Mouse (Mus musculus) Patski (cell line): ENCODE measurements at regions not wholly inside any gene's neighbourhood (a gene's known extent, or its start where the extent isn't known, plus 50 kb on each side); places are given as distances from the start of the nearest gene placed in this dataset.

Source experiments
- ATAC-seq: fragments of 100-300 bp; one replicate; pipeline ENCODE4 v1.8.0; 2021
- CTCF ChIA-PET: fragments of 350-600 bp; sonication (Branson Sonifier 250); formaldehyde crosslinking; loops from one replicate; lab custom pipeline; 2022; ENCODE audit warnings: inconsistent platforms; lab: Charles Lee
- POLR2A ChIA-PET: fragments of 350-600 bp; sonication (Branson Sonifier 250); formaldehyde crosslinking; loops from one replicate; lab custom pipeline; 2022; ENCODE audit warnings: antibody characterized with exemption, inconsistent platforms; lab: Charles Lee
- DNase-seq: peaks from one replicate; pipeline ENCODE4 v3.0.0-alpha.2; 2011; ENCODE audit warnings: low read depth, low spot score
- H3K27me3 ChIP-seq: fragments of 371-371 bp; one replicate; pipeline ENCODE4 v1.5.1; 2021
- CTCF ChIP-seq: fragments of 100-300 bp; IDR thresholded peaks from one replicate; pipeline ENCODE4 v1.5.1; 2021
- in situ Hi-C: fragments of 300-500 bp; cut with MboI; formaldehyde crosslinking; loops from 3 replicates; pipeline ENCODE4 v1.11.1; 2018; ENCODE audit warnings: low pct_unique_long_range_greater_than_20kb, mixed read lengths

DNA sequence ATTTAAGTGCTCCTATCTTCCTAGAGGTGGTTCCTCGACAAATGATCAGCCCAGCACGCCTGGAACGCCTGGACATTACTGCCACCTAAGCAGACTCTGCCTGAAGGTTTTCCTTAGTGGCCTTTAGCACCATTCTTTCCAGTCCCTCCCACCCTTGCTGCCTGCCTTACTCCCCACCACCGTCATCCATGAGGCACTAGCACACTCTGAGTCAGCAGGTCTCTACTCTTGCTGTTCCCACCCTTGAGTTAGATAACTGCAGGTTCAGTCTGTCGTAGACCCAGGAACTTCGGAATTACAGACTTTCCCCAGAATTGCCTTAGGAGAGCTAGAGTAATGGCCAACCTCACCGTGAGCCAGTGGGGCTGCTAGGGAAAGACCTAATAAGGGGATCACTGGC is 67.4 kb upstream of the Sertad2 start:
- in situ Hi-C loops: loop anchor here (5.0 kb wide), 1 partner anchor 67 kb away; the partner anchor contains the start of gene Sertad2
- ATAC-seq (no peak), DNase-seq (no peak)
- no peak for TF ChIP-seq CTCF
- H3K27me3 ChIP-seq: no peaks in the 10 kb centered on the region
- CTCF ChIA-PET: interaction anchor here (0.9 kb wide), 1 partner anchor 59 kb away, joined by 3 read pairs; no protein-coding TSS in a partner anchor
- POLR2A ChIA-PET: interaction anchor here (0.7 kb wide), 1 partner anchor 12 kb away, joined by 3 read pairs; no protein-coding TSS in a partner anchor

DNA sequence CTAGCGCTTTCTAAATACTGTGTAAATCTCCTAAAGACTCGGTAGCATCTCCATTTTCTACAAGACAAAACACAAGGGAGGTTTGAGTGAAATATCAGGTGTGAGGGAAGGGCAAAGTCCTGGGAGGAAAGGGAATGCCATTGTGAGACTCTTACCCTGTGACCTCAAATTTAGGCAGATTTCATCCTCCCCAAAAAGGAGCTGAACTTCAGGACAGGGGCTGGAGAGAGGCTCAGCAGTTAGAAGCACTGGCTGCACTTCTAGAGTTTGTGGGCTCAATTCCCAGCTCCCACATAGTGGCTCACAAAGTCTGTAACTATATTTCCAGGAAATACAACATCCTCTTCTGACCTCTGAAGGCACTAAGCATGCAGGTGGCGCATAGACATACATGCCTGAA is 66.6 kb upstream of the Sertad2 start:
- DNase-seq (no peak), ATAC-seq (no peak)
- TF ChIP-seq CTCF: no peak
- no peaks in the 10 kb centered on the region for H3K27me3 ChIP-seq
- CTCF ChIA-PET: interaction anchor here (0.8 to 2.8 kb wide), 8 partner anchors 9 to 168 kb away, joined by 3 to 22 read pairs (median 4); no protein-coding TSS in a partner anchor
- in situ Hi-C loops: loop anchor here (5.0 kb wide), 1 partner anchor 66 kb away; the partner anchor contains the start of gene Sertad2
- POLR2A ChIA-PET: interaction anchor here (0.9 kb wide), 1 partner anchor 156 kb away, joined by 3 read pairs; no protein-coding TSS in a partner anchor

DNA sequence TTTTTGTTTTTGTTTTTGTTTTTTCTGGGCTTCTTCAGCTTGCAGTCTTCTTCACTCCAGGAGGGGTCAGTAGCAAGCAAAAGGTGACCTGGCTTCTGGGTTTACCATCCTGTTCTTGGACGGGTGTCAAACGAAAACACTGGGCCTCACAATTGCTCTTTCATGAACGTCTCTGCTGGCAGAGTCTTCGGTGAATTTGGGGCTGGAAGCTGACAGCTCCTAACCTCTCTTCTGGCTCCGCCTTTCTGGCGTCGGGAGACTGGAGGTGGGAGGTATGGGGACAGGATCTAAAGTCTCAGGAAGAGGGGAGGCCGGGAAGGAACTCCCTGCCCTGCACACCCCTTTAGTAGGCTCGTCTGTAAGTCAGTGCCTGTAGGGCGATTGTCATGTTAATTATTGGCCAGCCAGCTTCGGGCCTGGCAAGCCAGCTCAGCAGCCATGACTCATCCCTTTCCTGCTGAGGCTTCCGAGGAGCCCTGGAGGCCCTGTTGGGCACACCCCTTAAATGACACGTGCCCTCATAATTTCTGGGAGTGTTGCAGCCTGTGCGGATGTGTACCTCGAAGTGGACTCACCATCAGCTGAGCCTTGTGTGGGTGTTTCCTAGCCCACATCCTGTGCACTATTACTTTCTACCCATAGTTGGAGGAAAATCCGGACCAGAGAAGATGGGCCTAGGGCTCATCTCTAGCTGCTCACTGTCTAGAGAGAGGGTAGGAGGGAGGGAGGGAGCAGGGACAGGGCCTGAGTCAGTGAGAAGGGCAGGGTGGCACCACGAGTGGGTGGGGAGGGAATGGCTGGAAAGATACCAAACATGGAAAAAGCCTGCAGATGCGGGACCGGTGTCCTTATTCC is 65.6 kb upstream of the Sertad2 start:
- no peaks in the 10 kb centered on the region for H3K27me3 ChIP-seq
- in situ Hi-C loops: loop anchor here (5.0 kb wide), 1 partner anchor 65 kb away; the partner anchor contains the start of gene Sertad2
- CTCF ChIA-PET: interaction anchor here (0.8 to 2.8 kb wide), 10 partner anchors 8 to 168 kb away, joined by 3 to 22 read pairs (median 4); no protein-coding TSS in a partner anchor
- TF ChIP-seq CTCF: peak; percentile 81
- ATAC-seq (peak; percentile 99), DNase-seq (peak; percentile 95)
- POLR2A ChIA-PET: interaction anchor here (0.5 to 1.0 kb wide), 3 partner anchors 155 to 763 kb away, joined by 3 to 6 read pairs (median 3); no protein-coding TSS in a partner anchor

DNA sequence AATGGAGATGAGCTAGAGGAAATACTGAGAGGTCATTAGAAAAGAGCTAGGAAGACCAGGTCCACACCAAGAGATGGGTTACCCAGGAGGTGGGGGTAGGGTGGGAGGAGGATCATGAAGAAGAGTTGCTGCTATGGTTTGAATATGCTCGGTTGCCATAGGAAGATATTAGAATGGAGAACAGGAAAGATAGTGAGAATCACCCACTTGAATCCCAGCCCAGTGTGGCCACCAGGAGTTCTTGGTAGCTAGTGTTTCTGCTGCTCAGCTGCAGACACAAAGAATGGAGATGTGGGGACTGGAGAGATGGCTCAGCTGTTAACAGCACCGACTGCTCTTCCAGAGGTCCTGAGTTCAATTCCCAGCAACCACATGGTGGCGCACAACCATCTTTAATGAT is 62.4 kb upstream of the Sertad2 start:
- no peak for TF ChIP-seq CTCF
- ATAC-seq (no peak), DNase-seq (no peak)
- in situ Hi-C loops: no loop called here
- H3K27me3 ChIP-seq: no peaks in the 10 kb centered on the region
- CTCF ChIA-PET: interaction anchor here (1.2 to 1.6 kb wide), 3 partner anchors 10 to 17 kb away, joined by 3 to 7 read pairs (median 4); no protein-coding TSS in a partner anchor
- POLR2A ChIA-PET: interaction anchor here (1.2 kb wide), 1 partner anchor 51 kb away, joined by 4 read pairs; no protein-coding TSS in a partner anchor

DNA sequence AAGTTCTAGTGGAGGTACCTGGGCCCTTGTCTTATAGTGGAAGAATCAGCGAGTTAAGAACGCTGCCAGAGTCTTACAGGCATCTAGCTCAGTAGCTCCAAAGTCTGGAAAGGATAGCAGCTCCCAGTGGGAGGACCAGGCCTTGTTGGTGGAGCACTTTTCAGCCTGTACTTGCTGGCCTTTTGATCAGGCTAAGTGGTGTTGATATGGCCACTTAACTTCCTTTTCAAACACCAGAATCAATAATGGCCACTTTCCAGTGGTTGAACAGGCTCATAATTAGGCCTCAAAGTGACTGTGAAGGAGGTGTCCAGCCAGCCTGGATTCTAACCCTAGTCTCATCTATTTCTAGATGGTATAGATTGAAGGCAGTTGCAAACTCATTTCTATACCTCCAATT is 57.7 kb upstream of the Sertad2 start:
- no peak for TF ChIP-seq CTCF
- ChIA-PET CTCF (no interaction called here), POLR2A (no interaction called here)
- in situ Hi-C loops: no loop called here
- DNase-seq (no peak), ATAC-seq (no peak)
- no peaks in the 10 kb centered on the region for H3K27me3 ChIP-seq
